Mouse (Mus musculus) heart, postnatal 25 days (tissue): ENCODE measurements around the gene Tbata. TPM values are rescaled to one million over a fixed set of nuclear protein-coding genes. Genes with fewer than 3 reads are reported as not detected.

Source experiments
- DNase-seq: peaks from one replicate; pipeline ENCODE4 v3.0.0; 2022; ENCODE audit warnings: low spot score
- intact Hi-C: fragments of 180-260 bp; cut with DNase I; formaldehyde crosslinking; loops from one replicate; pipeline ENCODE4 v1.15.1; 2025
- total RNA-seq, 2 experiments: library from RNA; stranded (reverse); gene quantifications; 2 replicates each; pipeline ENCODE4 v1.2.3; 2021

Tbata gene
- total RNA-seq, 2 experiments from 2014 or later = not detected

DNA sequence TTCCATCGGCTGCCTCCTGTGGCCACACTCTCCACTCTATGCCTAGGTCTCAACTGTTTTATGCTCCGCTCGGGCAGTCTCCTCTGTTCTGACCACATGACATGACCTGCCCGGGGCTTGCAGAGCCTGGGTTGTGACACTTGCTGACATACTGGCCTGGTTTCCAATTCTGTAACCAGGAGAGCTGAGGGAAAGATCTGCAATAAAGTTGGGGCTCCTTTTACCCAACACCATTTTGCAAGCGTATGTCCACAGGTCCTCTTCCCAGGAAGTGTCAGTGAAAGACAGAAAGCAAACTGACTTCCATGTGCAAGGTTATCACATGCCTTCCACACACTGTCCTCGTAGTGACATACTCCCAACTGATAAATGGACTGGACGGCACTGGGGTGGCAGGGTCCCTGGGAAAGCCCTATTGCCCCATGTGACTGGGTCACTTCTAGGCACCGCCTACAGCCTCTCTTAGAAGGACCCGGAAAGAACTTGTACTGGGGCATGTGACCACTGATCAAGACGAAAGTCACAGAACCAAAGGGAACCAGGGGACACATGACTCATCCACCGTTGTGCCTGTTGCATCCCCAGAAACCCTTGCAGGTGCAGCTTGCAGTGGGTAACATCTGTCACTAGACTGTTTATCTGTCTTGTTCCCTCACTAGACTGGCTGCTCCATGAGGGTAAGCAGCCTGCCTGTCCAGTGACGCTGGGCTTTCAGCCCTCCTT is 30.0 kb downstream of the Tbata start:
- intact Hi-C loops = loop anchor here (10.0 kb wide), 1 partner anchor 453 kb away; no protein-coding TSS in a partner anchor
- no peak for DNase-seq

DNA sequence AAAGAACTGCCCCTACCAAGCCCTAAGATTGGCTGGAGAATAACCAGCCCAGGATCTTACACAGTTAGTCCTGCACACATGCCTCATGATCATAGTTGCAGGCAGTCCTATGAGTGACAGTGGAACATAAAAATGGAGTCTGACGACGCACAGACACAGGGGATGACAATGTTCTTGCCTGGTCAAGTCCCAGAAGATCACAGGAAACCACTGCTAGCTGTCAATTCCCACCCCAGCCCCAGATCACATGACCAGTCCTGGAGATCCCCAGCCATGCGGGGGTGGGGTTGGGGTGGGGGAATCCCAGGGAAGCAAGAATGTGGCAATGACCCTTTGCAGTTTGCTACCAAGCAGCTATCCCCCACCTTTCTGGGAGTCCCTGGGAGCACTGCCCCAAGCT is 32.2 kb downstream of the Tbata start:
- intact Hi-C loops = loop anchor here (10.0 kb wide), 1 partner anchor 451 kb away; no protein-coding TSS in a partner anchor
- DNase-seq = no peak

DNA sequence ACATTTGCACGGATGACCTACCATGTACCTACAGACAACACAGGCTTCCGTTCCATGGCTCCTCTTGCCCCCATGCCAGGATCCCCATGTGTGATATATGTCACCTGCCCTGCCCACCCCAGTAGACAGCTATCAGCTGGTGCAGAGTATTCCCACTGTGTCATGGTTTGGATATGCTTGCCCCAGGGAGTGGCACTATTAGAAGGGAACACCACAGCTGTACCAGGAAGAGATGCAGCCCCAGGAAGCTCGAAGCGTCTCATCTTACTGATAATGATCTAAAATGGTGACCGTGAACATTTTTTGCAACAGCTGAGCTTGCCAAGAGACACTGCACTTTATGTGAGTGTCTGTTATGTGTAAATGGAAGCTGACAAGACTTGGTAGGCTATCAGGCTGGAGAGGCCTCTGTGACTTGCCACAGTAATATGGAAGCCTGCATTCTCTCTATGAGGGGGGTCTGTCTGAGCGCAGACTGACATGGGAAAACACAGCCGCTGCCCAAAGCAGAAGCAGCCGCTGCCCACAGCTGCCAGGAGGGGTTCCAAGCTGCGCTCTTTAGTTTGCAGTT is 36.4 kb downstream of the Tbata start:
- intact Hi-C loops = loop anchor here (5.0 to 10.0 kb wide), 2 partner anchors 189 to 447 kb away; no protein-coding TSS in a partner anchor

DNA sequence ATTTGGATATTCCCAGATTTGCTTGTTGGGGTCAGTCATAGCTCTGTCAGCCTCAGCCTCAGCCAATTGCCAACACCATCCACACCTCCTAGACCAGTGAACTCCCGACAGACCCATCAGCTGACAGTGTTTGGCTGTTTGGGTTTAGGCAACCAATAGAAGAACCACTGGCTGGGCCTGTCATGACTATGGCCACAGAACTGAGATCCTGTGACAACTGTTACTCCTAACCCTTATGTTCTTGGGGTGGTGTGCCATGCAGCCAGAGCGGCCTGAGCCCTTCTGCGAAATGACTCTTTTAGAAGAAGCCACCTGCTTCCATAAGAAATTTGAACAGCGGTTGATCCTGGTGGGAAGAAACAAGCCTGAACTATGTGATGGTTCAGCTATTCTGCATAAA is 39.4 kb downstream of the Tbata start:
- no peak for DNase-seq
- intact Hi-C loops = loop anchor here (1.0 to 5.0 kb wide), 2 partner anchors 51 to 125 kb away; no protein-coding TSS in a partner anchor

More for the DNA sequence above, 36.4 kb downstream of the Tbata start:
- DNase-seq = no peak

DNA sequence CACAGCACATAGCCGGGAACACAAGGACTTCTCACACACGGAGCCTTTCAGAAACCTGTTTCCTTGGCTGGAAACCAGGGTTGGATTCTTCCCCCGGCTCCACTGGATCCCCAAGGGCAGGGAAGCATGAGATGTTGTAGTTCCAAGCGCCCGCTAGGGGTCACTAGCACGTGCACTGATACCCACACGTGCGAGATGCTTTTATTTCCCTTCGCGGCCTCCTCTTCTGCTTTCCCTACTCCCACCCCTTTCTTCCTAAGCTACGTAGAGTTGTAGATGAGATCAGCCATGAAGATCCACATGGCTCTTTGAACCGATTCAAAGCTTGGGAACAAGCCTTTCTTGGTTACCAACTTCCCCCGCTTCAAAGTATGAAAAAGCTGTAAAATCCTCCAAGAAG is 40.0 kb downstream of the Tbata start:
- intact Hi-C loops = loop anchor here (1.0 to 5.0 kb wide), 2 partner anchors 51 to 125 kb away; no protein-coding TSS in a partner anchor
- DNase-seq = no peak

DNA sequence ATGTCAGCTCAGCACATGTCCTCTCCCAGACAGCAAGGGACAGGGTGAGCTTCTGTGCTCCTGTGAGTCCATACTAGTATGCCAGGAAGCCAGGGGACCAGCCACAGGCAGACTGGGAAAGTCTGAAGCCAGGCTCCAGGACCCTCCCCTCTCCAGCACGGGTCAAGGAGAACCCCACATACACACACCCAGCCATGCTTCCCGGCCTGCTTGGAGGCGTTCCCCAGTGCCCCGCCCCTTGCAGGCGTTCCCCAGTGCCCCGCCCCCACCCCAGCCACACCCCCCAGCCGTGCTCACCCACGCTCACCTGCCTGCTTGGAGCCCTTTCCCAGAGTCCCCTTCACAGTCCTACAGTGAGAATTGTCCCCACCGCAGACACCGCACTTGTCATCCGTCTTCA is 41.1 kb downstream of the Tbata start:
- no peak for DNase-seq
- intact Hi-C loops = loop anchor here (5.0 kb wide), 1 partner anchor 49 kb away; no protein-coding TSS in a partner anchor

DNA sequence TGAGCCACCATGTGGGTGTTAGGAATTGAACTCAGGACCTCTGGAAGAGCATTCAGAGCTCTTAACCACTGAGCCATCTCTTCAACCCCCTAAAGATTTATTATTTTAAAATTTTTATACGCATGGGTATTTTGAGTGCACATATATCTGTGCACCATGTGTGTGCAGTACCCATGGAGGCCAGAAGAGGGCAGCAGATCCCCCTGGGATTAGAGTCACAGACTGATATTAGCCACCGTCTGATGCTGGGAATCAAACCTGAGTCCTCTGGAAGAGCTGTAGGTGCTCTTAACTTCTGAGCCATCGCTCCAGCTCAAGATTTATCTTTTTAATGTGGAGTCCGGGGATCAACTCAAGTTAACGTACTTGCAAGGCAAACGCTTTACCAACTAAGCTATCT is 43.9 kb downstream of the Tbata start:
- no peak for DNase-seq
- intact Hi-C loops = no loop called here

DNA sequence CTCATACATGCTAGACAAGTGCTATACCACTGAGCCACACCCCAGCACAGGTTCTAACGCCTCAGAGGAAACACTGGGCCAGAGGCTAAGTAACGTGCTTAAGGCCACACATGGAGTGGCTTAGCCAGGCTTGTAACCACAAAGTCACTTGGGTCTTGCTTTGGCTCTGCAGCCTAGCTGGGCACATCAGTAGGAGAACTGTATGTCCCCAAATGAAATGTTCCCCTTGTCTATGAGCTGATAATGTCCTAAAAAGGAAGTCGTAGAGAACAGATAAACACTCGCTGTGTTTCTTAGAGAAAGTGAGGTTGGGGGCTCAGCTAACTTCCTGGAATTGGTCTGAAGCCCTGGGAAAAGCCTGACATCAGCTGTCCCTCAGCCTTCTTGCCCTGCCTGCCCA is 44.4 kb downstream of the Tbata start:
- no peak for DNase-seq

DNA sequence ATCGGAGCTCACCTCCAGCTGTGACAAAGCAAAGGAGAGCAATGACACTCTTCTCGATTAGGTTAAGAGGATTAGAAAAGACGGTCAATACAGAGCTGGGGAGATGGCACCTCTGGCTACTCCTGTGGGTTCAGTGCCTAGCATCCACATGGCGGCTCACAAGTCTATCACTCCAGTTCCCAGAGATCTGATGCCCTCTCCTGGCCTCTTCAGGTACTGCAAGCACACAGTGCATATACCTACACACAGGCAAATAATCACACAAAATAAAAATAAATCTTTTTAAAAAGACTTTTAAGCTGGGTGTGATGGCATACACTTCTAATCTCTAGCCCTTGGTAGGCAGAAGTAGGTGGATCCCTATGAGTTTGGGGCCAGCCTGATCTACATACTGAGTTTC is 47.6 kb downstream of the Tbata start:
- intact Hi-C loops = no loop called here
- DNase-seq = no peak

More for the DNA sequence above, 44.4 kb downstream of the Tbata start:
- intact Hi-C loops = no loop called here

DNA sequence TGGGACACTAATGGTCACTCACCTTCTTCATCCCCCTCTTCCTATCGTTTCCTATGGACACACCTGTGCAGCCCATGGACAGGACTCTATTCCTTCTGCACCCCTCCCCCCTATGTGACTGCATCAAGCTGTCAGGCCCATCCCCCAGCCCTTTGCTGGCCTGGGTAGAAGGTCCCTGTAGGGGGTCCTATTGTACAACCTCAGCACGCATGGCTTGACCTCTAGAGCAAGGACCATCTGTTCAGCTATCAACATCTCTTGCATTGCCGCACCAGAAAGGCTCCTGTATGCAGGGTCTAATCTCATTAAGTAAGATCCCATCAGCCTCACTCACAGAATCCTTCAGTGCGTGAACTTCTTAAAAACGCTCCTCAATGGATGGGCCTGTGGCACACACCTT is 53.9 kb downstream of the Tbata start:
- DNase-seq = no peak
- intact Hi-C loops = no loop called here

DNA sequence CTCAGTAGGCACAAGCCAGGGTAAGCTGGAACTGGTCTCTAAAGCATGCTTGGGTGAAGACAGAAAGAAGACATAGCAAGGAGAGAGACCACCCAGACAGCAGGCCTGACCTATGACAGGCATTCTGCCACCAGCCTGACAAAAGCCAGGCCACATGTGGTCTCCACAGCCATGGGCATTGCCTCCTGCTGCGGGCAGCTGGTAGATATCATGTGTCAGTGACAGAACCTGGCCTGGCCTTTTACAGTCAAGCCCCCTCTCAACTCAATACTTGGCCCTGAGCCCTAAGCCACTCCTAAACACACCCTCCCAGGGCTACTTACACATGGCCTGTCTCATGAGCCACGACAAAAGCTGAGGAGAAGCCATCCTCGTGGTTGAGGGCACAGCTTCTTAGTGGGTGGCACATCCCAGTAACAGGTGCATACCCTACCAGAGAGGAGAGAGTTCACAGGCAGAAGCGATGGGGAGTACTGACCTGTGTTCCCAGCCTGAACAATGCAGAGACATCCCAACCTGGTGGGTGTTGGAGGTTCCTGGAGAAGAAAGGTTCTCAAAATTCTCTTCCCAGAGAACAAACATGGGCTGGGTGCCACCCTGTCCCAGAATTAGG is 55.1 kb downstream of the Tbata start:
- no peak for DNase-seq
- intact Hi-C loops = no loop called here

DNA sequence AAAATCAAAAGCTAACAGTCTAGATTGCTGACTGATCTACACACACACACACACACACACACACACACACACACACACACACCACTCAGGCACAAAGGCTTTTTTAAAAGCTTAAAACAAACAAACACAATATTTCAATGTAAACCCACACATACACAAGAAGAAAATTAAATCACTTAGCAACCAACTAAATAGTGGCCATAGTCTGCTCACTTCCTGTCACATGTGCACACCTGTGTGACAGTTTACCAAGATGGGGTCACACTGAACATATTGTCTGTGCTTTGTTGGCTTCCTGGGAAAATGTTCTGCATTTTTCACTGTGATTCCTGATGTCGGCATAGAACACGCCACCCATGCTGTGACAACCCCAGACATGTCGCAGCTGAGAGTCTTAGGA is 60.0 kb downstream of the Tbata start:
- intact Hi-C loops = no loop called here
- DNase-seq = no peak

DNA sequence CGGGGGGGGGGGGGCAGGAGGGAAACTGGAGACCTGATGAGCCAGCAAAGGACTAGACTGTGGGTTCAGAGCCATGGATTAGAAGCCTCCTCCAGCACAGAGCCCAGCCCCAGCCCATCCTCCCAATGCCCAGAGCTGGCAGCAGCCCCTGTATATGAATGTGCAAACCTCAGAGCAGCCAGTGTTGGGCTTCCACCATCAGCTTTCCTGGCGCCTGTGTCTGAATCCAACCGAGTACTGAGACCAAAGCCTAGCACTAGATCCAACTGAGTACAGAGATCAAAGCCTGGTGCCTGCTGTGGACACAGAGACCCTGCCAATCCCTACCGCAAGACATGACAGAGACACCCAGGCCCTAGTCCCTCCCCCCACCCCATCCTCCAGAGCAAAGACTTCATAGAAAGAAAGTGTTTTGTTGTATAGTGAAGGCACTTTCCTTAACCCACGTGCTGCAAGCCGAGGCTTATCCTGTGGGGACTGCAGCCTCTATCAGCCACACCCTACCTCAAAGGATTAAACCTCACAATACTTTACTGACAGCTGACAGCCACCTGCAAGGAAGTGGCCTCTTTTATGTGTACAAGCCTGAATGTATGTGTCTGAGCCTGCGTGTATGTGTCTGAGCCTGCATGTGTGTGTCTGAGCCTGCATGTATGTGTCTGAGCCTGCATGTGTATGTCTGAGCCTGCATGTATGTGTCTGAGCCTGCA is 61.3 kb downstream of the Tbata start:
- intact Hi-C loops = no loop called here

DNA sequence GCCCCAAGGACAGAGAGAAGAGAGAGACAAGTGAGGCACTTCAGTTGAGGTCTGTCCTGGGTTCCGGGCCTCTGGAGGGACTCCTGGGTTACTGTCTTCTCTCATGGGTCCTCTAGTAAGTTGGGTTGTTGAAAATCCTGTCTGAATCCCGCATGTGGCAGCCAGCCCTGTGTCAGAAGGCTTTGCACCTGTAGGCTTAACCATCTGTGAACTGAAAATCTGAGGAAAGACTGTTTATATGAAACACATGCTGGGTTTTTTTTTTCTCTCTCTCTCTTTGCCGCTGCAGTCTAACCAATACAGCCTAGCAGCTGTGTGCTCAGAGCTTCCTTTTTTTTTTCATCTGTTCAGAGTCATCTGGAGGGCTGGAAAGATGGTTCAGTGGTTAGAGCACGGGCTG is 62.6 kb downstream of the Tbata start:
- intact Hi-C loops = no loop called here
- no peak for DNase-seq

More for the DNA sequence above, 61.3 kb downstream of the Tbata start:
- DNase-seq = no peak

DNA sequence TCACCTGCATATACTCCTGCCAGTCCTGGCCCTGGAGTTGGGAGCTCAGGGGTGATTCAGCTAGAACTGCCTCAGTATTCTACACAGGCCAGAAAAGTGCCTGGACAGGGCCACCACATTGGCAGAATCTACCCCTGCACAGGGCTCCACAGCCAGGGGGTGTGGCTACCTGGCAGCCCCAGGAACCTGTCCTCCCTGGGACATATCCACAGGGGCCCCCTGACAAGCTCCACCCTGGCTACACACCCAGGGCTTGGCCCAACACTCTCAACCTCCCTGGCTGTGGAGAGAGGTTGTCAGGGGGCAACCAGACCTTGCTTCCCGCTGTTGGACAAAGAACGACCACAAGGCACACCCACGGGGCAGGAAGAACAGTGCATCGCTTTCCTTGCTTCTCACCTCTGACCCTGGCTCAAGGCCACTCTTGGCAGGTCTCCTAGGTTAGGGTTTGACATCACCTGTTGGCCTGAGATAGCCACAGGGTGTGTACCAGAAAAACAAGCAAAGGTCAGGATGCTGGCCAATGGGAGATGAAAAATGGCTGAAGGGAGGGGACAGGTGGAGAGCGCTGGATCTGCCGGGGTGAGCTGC is 64.0 kb downstream of the Tbata start:
- intact Hi-C loops = no loop called here
- DNase-seq = no peak

DNA sequence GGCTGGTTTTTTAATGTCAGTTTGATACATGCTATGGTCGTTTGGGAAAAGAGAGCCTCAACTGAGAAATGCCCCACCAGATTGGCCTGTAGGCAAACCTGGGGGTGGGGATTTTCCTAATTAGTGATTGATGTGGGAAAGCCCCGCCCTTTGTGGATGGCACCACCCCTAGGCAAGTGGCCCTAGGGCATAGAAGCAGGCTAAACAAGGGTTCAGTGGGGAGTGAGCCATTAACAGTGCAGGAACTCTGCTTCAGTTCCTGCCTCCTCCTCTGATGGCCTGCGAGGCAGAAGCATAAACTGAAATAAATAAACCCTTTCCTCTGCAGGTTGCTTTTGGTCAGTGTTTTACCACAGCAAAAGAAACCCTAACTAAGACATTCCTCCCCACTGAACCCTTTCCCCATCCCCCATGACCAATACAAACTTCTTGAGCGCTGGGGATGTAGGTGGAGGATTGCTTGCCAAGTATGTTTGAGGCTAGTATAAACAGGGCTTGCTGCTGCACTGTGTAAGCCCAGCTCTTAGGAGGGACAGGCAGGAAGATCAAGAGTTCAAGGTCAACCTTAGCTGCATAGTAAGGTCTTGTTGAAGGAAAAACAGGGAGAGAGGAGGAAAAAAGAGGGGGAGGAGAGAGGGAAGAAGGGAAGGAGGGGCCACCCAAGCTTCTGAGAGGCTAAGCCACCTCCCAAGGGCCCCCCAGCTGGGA is 65.1 kb downstream of the Tbata start:
- intact Hi-C loops = no loop called here

DNA sequence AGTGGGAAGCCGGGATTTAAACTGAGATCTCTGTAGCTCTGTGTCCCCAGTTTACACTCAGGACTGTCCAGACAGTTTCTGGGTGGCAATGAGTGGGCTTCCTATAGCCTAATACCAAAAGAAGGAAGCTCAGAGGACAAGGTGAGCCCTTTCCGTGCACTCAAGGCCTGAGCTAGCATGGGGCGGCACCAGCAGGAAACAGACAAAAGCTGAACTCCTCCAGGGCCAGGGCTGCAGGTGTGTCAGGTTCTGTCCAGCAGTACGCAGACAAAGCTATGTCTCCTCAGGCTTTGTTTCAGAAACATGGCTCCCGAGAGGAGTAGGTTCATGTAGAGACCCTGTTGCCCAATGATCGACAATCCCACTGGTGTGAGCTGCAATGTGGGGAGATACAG is 65.6 kb downstream of the Tbata start:
- DNase-seq = no peak

More for the DNA sequence above, 65.1 kb downstream of the Tbata start:
- no peak for DNase-seq

More for the DNA sequence above, 65.6 kb downstream of the Tbata start:
- intact Hi-C loops = no loop called here
